Mouse (Mus musculus): ENCODE results near the gene Myom3.

DNA sequence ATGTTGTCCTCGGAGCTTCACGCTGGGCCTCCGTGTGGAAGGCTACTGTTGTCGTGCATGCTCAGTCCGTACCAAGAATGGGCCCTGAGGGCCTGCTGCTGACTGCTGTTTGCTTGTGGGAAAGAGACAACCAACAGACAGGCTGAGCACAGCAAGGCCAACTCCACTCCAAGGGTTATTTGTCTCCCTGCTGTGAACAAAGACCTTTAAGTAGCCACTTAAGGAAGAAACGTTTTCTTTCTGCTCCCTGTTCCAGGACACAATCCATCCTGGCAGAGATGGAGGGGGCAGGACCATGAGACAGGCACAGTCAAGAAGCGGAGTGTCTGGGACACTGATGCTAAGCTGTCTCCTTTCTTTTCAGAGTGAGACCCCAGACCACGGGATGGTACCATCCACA lies 64.7 kb downstream of the Myom3 start:
- TF ChIP-seq CTCF (IDR thresholded peaks at IDR 0.05), result no peak
- TF ChIP-seq EP300 (IDR thresholded peaks at IDR 0.05), result no peak

Data from lung, postnatal 0 days (tissue).